Mouse (Mus musculus) neural tube, embryonic 12.5 days (tissue): ENCODE measurements around the gene Neurod1. TPM values are rescaled to one million over a fixed set of nuclear protein-coding genes. Genes with fewer than 3 reads are reported as not detected.

ENCODE experiments used
- ATAC-seq: fragments of 200-750 bp; cut with Nextera tagmentation; 2 replicates; pipeline ENCODE4 v1.8.0; 2017; ENCODE audit warnings: low read depth, mild to moderate bottlenecking, moderate TSS enrichment, moderate library complexity; ENCODE audit not compliant: low FRiP score
- H3K27ac ChIP-seq: fragments of 300-500 bp; sonication (generic); 2 replicates; pipeline ENCODE4 v1.5.1; 2016
- H3K27me3 ChIP-seq: fragments of 300-500 bp; sonication (generic); replicated peaks from 2 replicates; pipeline ENCODE4 v1.6.1; 2016; ENCODE audit warnings: mild to moderate bottlenecking
- H3K36me3 ChIP-seq: fragments of 300-500 bp; sonication (generic); 2 replicates; pipeline ENCODE4 v1.6.1; 2016; ENCODE audit warnings: mild to moderate bottlenecking
- H3K4me1 ChIP-seq: fragments of 300-500 bp; sonication (generic); 2 replicates; pipeline ENCODE4 v1.6.1; 2016
- H3K4me2 ChIP-seq: fragments of 300-500 bp; sonication (generic); replicated peaks from 2 replicates; pipeline ENCODE4 v1.6.1; 2016; ENCODE audit warnings: mild to moderate bottlenecking
- H3K4me3 ChIP-seq: fragments of 300-500 bp; sonication (generic); 2 replicates; pipeline ENCODE4 v1.5.1; 2016
- H3K9ac ChIP-seq: fragments of 300-500 bp; sonication (generic); 2 replicates; pipeline ENCODE4 v1.6.1; 2016; ENCODE audit warnings: mild to moderate bottlenecking
- H3K9me3 ChIP-seq: fragments of 300-500 bp; sonication (generic); 2 replicates; pipeline ENCODE4 v1.6.1; 2016; ENCODE audit warnings: mild to moderate bottlenecking
- WGBS: fragments of 180-500 bp; shearing (Covaris S2); methylation state at CpG from one replicate; pipeline ENCODE4 v1.1.7; 2016; 5-methylcytosine and 5-hydroxymethylcytosine counted together
- polyA plus RNA-seq: library from polyadenylated mRNA; unstranded; fragments of >200 nt; fragmentation: Nextera tagmentation; extraction: Ambion mirVana; gene quantifications from 2 replicates; pipeline ENCODE4 v1.2.1, GENCODE M21; 2016

Gene Neurod1
- polyA plus RNA-seq, 1 experiment from 2014 or later = 60.2 TPM

DNA sequence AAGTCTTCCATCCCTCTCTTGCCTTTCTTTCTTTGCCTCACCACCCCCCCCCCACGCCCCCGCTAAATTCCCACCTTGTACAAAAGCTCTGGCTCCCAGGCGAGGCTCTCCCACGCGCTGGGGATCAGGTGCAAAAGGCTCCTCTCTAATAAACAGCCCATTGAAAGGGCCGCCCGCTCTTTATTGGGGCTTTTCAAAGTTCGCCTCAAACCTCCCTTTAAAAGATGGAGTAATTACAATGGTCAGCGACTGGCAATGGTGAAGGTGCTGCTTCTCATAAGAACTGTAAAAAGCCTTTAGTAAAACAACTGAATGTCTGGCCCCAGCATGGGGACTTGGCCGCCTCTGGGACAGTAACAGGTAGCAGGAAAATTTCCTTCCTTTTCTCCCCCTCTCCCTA is 905 bp downstream of the Neurod1 start:
- Histone ChIP-seq H3K36me3 (no peaks in the 10 kb centered on the region), H3K4me3 (peak overlapping the region; percentile 44), H3K4me1 (peaks cover 25% of the 10 kb centered on the region), H3K4me2 (peak overlapping the region; percentile 70), H3K9ac (peak overlapping the region; percentile 40; the same call in 1 of the 2 replicates), H3K27ac (no peak overlapping the region; the same call in 1 of the 2 replicates), H3K27me3 (peaks cover 54% of the 10 kb centered on the region), H3K9me3 (no peaks in the 10 kb centered on the region)
- 2% methylated on average over 10 of the region's 10 CpGs for WGBS
- no peak for ATAC-seq

DNA sequence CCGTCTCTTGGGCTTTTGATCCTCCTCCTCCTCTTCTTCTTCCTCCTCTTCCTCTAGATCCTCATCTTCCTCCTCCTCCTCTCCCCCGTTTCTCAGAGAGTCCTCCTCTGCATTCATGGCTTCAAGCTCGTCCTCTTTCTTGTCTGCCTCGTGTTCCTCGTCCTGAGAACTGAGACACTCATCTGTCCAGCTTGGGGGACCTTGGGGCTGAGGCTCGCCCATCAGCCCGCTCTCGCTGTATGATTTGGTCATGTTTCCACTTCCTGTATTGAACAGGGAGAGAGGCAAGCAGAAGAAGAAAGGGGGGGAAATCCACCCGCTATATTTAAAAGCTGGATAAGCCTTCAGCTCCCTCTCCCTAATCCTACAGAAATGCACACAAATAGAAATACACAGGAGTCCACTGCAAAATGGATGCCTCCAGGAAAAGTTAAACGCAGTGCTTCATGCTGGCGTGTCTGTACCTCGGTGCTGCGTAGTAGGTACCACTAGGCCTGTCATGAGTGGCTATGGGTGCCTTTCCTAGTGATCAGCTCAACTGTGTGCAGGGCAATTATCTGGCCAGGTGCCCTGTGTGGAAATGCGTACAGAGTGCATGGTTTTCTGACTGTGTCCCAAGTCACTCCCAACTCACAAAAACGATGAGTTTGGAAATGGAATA is 1.6 kb downstream of the Neurod1 start:
- peak overlapping the region; percentile 44 for H3K4me3 ChIP-seq
- H3K36me3 ChIP-seq = no peaks in the 10 kb centered on the region
- peak overlapping the region; percentile 54 for H3K9ac ChIP-seq
- H3K27me3 ChIP-seq = peaks cover 47% of the 10 kb centered on the region
- ATAC-seq = no peak
- peaks cover 21% of the 10 kb centered on the region for H3K4me1 ChIP-seq
- no peaks in the 10 kb centered on the region for H3K9me3 ChIP-seq
- peak overlapping the region; percentile 70 for H3K4me2 ChIP-seq
- H3K27ac ChIP-seq = no peak overlapping the region; the same call in 1 of the 2 replicates
- WGBS = 11% methylated on average over 15 of the region's 15 CpGs

DNA sequence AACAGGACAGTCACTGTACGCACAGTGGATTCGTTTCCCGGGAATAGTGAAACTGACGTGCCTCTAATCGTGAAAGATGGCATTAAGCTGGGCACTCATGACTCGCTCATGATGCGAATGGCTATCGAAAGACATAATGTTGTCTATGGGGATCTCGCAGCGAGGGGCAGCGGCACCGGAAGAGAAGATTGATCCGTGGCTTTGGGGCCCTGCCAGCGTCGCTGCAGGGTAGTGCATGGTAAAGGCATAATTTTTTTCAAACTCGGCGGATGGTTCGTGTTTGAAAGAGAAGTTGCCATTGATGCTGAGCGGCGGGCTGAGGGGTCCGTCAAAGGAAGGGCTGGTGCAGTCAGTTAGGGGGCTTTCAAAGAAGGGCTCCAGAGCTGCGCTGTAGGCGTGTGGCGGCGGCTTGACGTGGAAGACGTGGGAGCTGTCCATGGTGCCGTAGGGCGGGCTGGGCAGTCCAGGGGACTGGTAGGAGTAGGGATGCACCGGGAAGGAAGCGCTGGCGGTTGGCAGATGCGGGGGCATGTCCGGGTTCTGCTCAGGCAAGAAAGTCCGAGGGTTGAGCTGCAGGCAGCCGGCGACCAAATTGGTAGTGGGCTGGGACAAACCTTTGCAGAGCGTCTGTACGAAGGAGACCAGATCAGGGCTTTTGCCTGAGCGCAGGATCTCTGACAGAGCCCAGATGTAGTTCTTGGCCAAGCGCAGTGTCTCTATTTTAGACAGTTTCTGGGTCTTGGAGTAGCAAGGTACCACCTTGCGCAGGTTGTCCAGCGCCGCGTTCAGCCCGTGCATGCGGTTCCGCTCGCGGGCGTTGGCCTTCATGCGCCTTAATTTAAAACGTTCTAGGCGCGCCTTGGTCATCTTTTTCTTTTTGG is 2.4 kb downstream of the Neurod1 start:
- H3K36me3 ChIP-seq = no peaks in the 10 kb centered on the region
- H3K27ac ChIP-seq = peak overlapping the region; percentile 32; the same call in 1 of the 2 replicates
- H3K9me3 ChIP-seq = no peaks in the 10 kb centered on the region
- peak overlapping the region; percentile 70 for H3K4me2 ChIP-seq
- peak; percentile 45 for ATAC-seq
- peaks cover 41% of the 10 kb centered on the region for H3K27me3 ChIP-seq
- H3K9ac ChIP-seq = peak overlapping the region; percentile 54
- H3K4me3 ChIP-seq = peak overlapping the region; percentile 44
- 2% methylated on average over 55 of the region's 55 CpGs for WGBS
- peaks cover 15% of the 10 kb centered on the region for H3K4me1 ChIP-seq

DNA sequence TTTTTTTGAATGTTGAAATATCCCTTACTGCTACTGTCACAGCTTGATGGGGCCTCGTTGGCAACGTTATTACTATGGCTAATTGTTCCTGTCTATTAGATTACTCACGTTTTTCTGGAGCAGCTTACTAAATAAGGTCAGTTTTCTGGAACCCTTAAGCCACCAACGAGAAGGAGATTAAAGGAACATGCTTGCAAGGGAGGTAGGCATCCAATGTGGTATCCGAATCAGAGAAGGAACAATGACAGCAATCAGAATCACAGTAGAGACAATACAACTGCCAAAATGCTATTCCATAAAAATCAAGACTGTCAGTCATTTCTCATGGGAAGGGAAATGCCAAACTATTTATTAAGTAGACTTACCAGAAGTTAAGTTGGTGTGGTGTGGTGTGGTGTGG is 5.1 kb downstream of the Neurod1 start:
- no peaks in the 10 kb centered on the region for H3K9me3 ChIP-seq
- no peak overlapping the region for H3K27ac ChIP-seq
- WGBS = 52% methylated on average over 5 of the region's 5 CpGs
- H3K9ac ChIP-seq = no peak overlapping the region
- H3K36me3 ChIP-seq = no peaks in the 10 kb centered on the region
- peaks cover 24% of the 10 kb centered on the region for H3K27me3 ChIP-seq
- peaks cover 3% of the 10 kb centered on the region; the same call in 1 of the 2 replicates for H3K4me1 ChIP-seq
- ATAC-seq = no peak
- H3K4me2 ChIP-seq = no peak overlapping the region
- no peak overlapping the region for H3K4me3 ChIP-seq

DNA sequence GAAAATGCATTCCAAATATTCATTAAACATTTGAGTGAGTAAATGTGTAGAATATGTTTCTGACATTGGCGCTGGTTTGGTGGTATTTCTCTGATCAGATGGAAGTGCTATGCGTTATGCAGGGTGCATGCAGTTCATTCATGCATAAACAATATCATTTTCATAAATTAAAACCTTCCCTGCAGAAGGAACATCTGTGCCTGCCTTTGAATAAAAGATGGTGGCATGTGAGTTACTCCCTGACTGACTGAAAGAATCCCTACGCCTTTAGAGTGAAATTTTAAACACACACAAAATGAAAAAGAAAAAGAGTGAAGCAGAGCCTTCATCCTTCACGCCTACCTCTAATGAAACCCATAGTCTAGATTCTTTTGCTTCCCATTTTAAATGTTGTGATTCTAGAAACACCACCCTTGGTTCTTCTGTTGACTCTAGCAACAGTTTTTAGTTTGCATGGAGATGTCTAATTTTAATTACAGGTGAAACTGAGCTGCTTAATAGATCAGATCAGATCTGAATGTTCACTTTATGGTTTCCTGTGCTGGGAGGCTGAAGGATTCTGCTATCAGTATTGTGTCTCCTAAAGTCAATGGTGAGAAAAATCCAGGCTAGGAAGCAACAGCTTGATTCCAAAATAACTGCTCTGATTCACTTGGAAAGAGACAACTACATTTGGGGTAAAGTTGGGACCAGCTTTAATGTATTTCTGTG is 5.7 kb downstream of the Neurod1 start:
- Histone ChIP-seq H3K9me3 (no peaks in the 10 kb centered on the region), H3K27me3 (peaks cover 20% of the 10 kb centered on the region), H3K36me3 (no peaks in the 10 kb centered on the region), H3K4me2 (no peak overlapping the region), H3K4me1 (peaks cover 3% of the 10 kb centered on the region; the same call in 1 of the 2 replicates), H3K9ac (no peak overlapping the region), H3K4me3 (no peak overlapping the region), H3K27ac (no peak overlapping the region)
- WGBS = 54% methylated on average over 4 of the region's 4 CpGs
- ATAC-seq = no peak

DNA sequence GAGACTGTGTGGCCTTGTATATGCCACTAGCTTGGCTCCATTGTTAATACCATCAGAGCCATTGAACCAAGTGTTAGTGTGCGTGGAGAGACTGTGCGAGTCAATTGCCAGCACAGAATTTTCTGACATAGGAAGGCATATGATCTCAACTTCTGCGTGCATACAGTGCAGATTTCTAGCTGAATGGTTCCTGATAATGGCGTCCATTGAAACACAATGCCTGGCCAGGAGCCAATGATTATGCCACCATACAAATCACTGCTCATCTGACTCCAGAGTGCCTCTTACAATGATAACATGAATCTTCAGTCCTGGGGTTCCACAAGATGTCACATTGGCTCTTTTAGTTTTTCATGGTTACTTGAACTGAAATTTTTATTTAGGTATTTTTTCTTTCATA is 7.2 kb downstream of the Neurod1 start:
- no peak overlapping the region for H3K9ac ChIP-seq
- WGBS = 46% methylated on average over 4 of the region's 4 CpGs
- no peak for ATAC-seq
- H3K9me3 ChIP-seq = no peaks in the 10 kb centered on the region
- H3K36me3 ChIP-seq = no peaks in the 10 kb centered on the region
- H3K27me3 ChIP-seq = peaks cover 6% of the 10 kb centered on the region
- no peak overlapping the region for H3K4me2 ChIP-seq
- H3K4me3 ChIP-seq = no peak overlapping the region
- H3K4me1 ChIP-seq = peaks cover under 1% of the 10 kb centered on the region; the same call in 1 of the 2 replicates
- no peak overlapping the region for H3K27ac ChIP-seq

DNA sequence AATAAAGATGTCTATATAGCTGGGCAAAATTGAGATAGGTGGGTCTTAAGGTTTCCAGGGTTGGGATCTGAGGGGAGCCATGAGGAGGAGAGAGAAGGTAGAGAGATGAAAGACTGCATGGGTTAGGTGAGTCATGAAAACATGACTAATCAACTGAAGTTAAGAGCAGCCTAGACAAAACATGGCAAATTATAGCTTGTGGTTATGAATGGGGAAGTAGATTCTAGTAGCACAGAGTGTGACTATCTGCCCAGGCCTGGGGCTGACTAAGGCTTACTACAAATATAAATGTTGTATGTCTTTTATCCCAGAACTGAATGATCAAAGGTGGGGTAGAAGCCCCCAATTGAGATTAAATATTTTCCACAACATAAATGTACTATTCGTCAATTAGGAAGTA is 9.4 kb downstream of the Neurod1 start:
- no peak overlapping the region for H3K4me3 ChIP-seq
- no peak overlapping the region for H3K4me2 ChIP-seq
- H3K27ac ChIP-seq = no peak overlapping the region
- H3K36me3 ChIP-seq = no peaks in the 10 kb centered on the region
- no peak overlapping the region for H3K9ac ChIP-seq
- no peak for ATAC-seq
- no peaks in the 10 kb centered on the region for H3K4me1 ChIP-seq
- no peaks in the 10 kb centered on the region for H3K27me3 ChIP-seq
- WGBS = 83% methylated on average over 1 of the region's 1 CpGs
- H3K9me3 ChIP-seq = no peaks in the 10 kb centered on the region

DNA sequence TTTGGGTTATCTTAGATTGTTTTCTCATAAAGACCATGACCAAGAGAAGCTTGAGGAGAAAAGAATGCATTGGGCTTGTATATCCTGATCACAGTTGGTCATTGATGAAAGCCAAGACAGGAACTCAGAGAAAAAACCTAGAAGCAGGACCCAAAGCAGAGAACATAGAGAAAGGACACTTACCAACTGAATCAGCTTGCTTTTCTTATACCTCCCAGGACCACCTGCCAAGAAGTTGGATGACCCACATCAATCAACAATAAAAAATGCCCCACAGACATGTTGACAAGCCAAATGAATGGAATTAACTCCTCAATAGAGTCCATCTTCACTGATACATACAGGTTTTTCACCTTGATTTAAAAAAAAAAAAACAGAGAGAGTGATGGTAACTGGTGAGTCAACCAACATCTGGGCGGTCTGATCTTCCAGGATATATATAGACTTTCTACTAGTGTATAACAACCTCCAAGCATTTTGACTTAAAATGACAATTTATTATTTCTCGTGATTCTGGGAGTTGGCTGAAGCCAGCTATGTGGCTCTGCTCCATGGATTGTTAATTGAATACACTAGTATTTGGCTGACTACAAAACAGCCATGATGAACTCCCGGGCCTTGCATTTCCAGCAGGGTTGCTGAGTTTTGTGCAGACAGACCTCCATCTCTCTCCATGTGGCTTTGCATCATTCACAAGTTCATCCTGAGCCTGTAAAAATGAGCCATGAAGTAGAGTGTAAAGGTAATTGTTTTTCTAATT is 12.5 kb downstream of the Neurod1 start:
- Histone ChIP-seq H3K9ac (no peak overlapping the region), H3K4me2 (no peak overlapping the region), H3K27me3 (no peaks in the 10 kb centered on the region), H3K4me1 (no peaks in the 10 kb centered on the region), H3K9me3 (no peaks in the 10 kb centered on the region), H3K27ac (no peak overlapping the region), H3K36me3 (no peaks in the 10 kb centered on the region), H3K4me3 (no peak overlapping the region)
- 92% methylated on average over 3 of the region's 3 CpGs for WGBS
- no peak for ATAC-seq

DNA sequence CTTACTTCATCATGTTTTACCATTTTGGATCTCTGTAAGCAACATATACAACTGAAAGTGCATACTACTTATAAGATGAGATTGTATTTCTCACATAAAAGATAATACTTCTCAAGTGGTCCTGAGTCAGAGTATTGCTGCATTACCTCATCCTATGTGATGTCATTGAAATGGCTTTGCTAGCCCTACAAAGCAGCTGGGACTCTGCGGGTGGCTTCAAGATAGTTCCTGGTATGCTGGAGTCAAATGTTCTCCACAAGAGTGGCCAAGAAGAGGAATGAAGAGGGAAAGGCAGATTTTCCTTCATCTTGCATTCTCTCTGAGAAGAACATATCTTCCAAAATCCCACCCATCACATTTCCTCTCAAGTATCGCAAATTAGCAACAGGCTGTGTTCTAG is 13.2 kb downstream of the Neurod1 start:
- no peaks in the 10 kb centered on the region for H3K4me1 ChIP-seq
- ATAC-seq = no peak

DNA sequence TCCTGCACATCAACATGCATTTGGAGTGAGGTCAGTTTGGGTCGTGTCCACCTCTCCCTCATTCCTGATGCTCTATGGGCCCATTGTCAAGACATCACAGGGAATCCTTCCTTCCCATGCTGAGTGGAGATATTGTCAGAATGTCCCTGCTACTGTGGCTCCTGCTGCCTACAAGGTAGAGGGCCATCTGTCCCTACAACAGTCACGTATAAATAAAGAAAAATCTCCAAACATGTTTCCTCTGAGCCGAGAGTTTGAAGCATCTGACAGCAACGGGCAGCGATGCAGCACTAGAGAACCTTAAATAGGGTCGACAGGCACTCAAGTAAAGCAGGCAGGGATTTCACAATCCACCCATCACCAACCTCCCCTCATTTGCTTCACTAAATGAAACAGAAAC is 13.6 kb downstream of the Neurod1 start:
- no peak for ATAC-seq
- H3K27me3 ChIP-seq = no peaks in the 10 kb centered on the region
- H3K9me3 ChIP-seq = no peaks in the 10 kb centered on the region
- no peak overlapping the region for H3K9ac ChIP-seq
- no peak overlapping the region for H3K4me3 ChIP-seq
- H3K4me1 ChIP-seq = no peaks in the 10 kb centered on the region
- no peaks in the 10 kb centered on the region for H3K36me3 ChIP-seq
- 81% methylated on average over 6 of the region's 6 CpGs for WGBS
- H3K27ac ChIP-seq = no peak overlapping the region
- no peak overlapping the region for H3K4me2 ChIP-seq

More for the DNA sequence above, 13.2 kb downstream of the Neurod1 start:
- no peaks in the 10 kb centered on the region for H3K27me3 ChIP-seq
- no peak overlapping the region for H3K4me3 ChIP-seq
- H3K27ac ChIP-seq = no peak overlapping the region
- H3K9ac ChIP-seq = no peak overlapping the region
- no peak overlapping the region for H3K4me2 ChIP-seq
- no peaks in the 10 kb centered on the region for H3K9me3 ChIP-seq
- H3K36me3 ChIP-seq = no peaks in the 10 kb centered on the region
- 96% methylated on average over 2 of the region's 2 CpGs for WGBS

DNA sequence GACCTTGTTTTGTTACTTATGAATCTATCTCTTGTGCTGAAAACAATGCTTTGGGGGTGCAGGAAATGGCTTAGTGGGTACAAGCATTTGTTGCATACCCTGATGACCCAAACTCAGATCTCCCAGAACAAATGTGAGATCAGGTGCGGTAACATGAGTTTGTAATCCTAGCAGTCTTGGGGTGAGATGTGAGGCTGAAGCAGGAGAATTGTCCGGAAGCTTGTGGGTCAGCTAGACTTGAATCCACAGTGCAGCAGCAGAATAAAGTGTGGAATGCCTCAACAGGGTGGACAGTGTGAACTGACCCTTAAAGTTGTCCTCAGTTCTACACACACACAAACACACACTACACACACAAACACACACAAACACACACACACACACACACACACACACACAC is 14.3 kb downstream of the Neurod1 start:
- H3K27ac ChIP-seq = no peak overlapping the region
- H3K4me2 ChIP-seq = no peak overlapping the region
- no peaks in the 10 kb centered on the region for H3K36me3 ChIP-seq
- H3K4me1 ChIP-seq = no peaks in the 10 kb centered on the region
- no peaks in the 10 kb centered on the region for H3K27me3 ChIP-seq
- H3K9ac ChIP-seq = no peak overlapping the region
- no peak for ATAC-seq
- 96% methylated on average over 2 of the region's 2 CpGs for WGBS
- no peaks in the 10 kb centered on the region for H3K9me3 ChIP-seq
- H3K4me3 ChIP-seq = no peak overlapping the region
